15 mouse cellular contexts compared by ENCODE assay signal in the genomic region with DNA sequence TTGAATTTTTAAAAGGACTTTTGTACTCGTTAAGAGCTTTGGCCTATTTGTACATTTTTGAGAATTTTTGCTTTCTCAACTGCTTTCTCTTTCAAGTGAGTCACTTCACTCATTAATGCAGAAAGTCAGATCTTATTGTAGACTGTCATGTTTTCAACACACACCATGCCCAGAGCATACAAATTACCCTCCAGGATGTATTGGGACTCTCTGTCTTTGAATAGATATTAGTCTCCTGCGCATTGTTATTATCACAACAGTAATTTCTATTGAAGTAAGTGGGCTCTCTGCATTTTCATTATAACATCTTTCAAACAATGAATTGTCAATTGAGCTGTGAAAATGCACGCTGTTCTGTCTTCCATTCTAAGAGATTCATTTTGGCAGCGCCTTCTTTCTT.
"Had no signal": no experiment of that assay in that cellular context is flagged by ENCODE, and none has a peak within 500 bp of the region (broad histone marks: within the 10 kb centered on the region; RNA-seq: fewer than 3 reads in every experiment).

No protein-coding gene starts in this region.

- H3K27me3 ChIP-seq: limb, embryonic 13.5 days; liver, embryonic 13.5 days had no signal

- H3K9me3 ChIP-seq: limb, embryonic 10.5 days; limb, embryonic 13.5 days; liver, embryonic 13.5 days had no signal

- DNase-seq: kidney, adult 2 months; kidney, postnatal 25 days; layer of hippocampus, adult 9-11 months; liver; liver, embryonic 13.5 days; lung, adult 2 months; lung, postnatal 14 days; lung, postnatal 4 days; thymus, adult 18-20 months; thymus, postnatal 36 days had no signal

- H3K4me3 ChIP-seq: layer of hippocampus, adult 2 months; limb, embryonic 10.5 days; limb, embryonic 13.5 days; liver, embryonic 13.5 days had no signal

- ATAC-seq: midbrain, embryonic 16.5 days had no signal

- H3K27ac ChIP-seq: kidney, postnatal 0 days; layer of hippocampus, adult 2 months; limb, embryonic 10.5 days; limb, embryonic 13.5 days; liver, embryonic 13.5 days had no signal

- H3K36me3 ChIP-seq: limb, embryonic 10.5 days; limb, embryonic 13.5 days; liver, embryonic 13.5 days had no signal

- H3K9ac ChIP-seq: limb, embryonic 13.5 days; liver, embryonic 13.5 days had no signal

- H3K4me2 ChIP-seq: limb, embryonic 13.5 days; liver, embryonic 13.5 days had no signal

- H3K4me1 ChIP-seq: limb, embryonic 10.5 days; limb, embryonic 13.5 days; liver, embryonic 13.5 days had no signal
